Mouse (Mus musculus): ENCODE data around the gene Sptbn2. TPM values are rescaled to one million over a fixed set of nuclear protein-coding genes. Genes with fewer than 3 reads are reported as not detected.

Sptbn2 gene
- under 1 TPM; 0.19 to 0.22 TPM for total RNA-seq (2021)

DNA sequence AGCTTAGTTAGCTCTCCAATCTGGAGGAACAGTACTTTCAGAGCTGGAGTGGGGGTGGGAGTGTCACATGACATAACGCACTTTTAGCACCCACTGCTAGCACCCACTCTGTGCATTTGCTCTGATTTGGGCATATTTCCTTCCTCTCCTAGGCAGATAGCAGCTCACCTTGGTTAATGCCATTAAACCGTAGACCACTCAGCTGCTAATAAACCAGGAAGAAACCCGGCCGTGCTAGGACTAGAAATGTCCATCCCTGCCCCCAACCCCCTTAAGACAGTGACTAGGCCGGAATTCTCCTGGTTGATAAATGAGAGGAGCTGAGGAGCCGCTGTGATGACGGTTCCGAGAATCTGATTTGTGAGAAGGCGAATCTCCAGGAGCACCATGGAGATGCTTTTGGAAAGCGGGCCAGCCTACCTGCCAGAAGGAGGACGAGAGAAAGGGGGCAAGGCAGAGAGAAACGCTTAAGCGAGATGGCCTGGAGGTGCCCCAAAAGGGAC lies at the start of gene Sptbn2:
Gene Sptbn2, plus strand, starts transcription at position 70 of the 503 bp plus-strand sequence.
- DNase-seq = no peak
- intact Hi-C loops (cut with DNase I) = no loop called here

DNA sequence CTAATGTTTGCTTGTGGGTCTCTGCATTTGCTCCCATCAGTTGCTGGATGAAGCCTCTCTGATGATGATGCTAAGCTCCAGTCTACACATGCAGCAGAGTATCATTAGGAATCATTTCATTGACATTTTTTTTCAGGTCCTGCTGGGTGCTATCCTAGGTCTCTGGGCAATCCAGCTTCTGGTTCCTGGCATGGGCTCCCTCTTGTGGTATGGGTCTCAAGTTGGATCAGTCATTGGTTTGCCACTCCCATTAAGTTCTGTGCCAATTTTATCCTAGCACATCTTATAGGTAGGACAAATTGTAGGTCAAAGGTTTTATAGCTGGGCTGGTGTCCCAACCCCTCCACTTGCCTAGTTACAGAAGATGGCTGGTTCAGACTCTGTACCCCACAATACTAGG lies 44.2 kb upstream of the Sptbn2 start:
- intact Hi-C loops (cut with DNase I) = no loop called here
- DNase-seq = no peak

DNA sequence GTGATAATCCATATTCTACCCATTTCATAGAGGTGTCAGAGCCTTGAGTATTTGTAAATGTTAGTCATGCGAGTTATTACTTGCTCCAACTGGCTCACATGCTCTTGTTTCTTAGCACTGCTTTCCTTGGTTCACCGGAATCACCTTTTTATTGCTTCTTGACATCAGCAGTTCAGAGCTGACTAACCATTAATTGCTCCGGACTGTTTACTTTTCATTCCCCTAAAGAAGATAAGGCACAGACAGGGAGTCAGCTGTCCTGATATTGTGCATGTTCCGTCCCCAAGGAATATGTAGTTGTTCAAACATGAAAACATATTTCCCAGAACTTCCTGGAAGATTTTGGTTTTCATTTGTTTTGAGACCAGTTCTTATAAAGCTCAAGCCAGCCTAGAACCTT lies 40.2 kb upstream of the Sptbn2 start:
- intact Hi-C loops (cut with DNase I) = no loop called here
- no peak for DNase-seq

DNA sequence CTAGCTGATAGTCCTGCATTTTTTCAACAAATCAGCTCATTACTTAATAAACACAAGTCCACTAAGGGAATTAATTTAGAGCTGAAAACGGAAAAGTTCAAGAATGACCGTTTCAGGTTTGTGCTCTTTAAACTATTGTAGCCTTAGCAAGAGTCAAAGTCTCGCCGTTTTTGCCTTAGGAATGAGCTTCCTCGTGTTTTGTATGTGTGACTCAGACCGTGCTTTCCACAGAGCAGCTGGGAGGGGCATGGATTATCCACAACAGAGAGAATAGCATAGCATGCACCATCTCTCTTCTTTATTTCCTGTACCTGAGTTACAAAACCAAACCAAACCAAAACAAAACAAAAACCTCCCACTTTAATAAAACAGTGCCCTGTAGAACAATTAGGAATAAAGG lies 38.6 kb upstream of the Sptbn2 start:
- intact Hi-C loops (cut with DNase I) = no loop called here

DNA sequence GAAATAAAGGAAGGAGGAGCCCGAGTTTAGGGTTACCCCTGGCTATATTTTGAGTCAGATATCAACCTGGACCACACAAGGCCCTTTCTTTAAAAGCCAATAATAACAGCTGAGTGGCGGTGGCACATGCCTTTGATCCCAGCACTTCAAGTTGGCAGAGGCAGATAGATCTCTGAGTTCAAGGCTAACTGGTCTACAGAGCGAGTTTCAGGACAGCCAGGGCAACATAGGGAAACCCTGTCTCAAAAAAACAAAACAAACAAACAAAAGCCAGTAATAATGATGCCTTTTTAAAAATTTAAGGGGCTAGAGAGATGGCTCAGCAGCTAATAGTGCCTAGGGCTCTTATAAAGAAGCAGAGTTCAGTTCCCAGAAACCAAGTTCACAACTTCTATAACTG lies 16.6 kb upstream of the Sptbn2 start:
- intact Hi-C loops (cut with DNase I) = no loop called here
- DNase-seq = no peak

More for the DNA sequence above, 38.6 kb upstream of the Sptbn2 start:
- DNase-seq = no peak

DNA sequence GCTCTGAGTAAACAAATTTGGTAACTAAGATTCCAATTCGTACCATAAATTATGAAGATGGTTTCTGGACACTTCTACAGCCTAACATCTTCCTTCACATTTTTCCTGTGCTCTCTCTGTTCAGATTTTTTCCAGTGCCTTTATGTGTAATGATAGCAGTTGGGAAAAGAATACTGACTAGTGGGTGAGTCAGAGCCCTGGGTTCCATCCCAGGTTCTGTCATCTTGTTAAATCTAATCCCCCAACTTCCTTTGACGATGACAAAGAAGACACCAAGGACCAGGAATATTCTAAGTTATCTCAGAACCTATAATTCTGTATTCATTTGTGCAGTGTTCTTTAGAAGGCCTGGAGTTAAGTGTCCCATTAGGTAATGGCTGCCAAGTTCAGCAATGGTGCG lies 13.8 kb upstream of the Sptbn2 start:
- intact Hi-C loops (cut with DNase I) = no loop called here

DNA sequence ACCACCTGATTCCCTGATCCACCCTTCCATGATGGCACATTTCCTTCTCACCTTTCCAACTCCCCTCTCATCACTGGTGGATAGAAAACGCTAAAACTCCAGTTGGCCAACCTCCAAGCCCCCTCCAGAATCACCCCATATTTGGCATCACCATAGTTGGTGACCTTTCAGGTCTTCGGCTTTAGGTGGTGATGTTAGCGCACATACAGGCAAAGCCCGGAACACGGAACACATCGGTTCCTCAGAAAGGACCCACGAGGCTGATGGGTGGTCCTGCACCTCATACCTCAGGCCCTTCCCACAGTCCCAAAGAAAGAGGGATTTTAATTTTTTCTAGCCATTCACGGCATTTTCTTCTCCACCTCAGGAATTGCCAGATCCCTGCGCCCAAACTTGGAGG lies 13.2 kb upstream of the Sptbn2 start:
- DNase-seq = no peak
- intact Hi-C loops (cut with DNase I) = no loop called here

More for the DNA sequence above, 13.8 kb upstream of the Sptbn2 start:
- DNase-seq = no peak

DNA sequence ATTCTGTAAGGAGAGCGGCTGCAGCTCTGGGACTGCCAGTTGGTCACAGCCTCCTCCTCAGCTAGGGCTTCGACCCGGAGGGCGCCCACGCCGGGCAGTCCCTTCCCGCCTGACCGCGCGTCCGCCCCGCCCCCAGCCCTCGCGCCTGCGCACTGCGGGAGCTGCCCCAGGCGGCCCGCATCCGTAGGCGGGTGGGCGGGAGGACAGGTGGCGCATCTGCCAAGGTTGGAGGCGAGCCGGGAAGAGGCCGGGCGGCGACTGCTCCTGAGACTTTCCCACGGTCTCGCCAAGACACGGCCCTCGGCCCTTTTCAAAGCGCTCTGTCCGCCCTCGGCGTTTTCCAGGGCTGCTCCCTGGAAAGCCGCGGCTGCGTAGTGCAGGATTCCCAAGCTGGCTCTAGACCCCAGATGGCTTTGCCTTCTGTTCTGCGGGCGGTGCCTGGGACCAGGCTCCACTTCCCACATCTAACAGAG lies 12.7 kb upstream of the Sptbn2 start, which contains the start of gene Gm960:
Gene Gm960, minus strand, starts transcription at position 464 of the 473 bp plus-strand sequence.
- peak; percentile 57 to 66 for DNase-seq
- intact Hi-C loops (cut with DNase I) = no loop called here

DNA sequence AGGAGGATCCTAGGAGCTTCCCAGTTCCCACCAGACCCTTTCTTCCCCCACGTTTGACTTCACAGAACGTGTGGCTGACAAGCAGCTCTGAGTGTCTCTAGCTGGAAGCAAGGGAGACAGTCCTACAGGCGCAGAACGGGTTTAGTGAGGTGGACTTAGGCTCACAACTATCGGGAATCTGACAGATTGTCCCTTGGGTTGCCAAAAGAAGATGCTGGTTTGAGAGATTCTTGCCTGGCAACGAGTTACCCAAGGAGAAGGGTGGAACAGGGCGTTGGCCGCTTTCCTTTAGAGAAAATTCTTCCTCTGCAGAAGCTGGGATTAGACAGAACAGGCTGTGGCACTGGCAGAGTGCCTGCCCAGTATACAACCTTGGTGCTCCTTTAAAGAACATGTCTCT lies 12.1 kb upstream of the Sptbn2 start:
- intact Hi-C loops (cut with DNase I) = no loop called here

DNA sequence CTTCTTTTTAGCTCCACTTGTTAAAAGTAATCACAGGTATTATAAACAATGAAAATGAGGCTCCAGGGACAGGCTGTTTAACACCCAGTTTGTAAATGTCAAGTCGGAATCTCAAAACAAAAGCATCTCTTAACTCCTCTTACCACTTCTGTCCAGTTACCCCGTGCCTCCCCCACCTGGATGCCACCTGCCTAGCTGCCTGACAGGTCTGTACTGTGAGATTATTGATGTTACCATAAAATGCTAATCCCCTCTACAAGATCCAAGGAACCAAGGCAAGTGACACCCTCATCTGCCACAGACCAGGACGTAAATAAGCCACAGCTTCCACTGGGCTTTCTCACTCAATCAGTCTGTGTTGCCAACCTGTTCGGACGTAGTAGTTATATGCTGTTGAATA lies 11.1 kb upstream of the Sptbn2 start:
- intact Hi-C loops (cut with DNase I) = no loop called here

More for the DNA sequence above, 12.1 kb upstream of the Sptbn2 start:
- no peak for DNase-seq

DNA sequence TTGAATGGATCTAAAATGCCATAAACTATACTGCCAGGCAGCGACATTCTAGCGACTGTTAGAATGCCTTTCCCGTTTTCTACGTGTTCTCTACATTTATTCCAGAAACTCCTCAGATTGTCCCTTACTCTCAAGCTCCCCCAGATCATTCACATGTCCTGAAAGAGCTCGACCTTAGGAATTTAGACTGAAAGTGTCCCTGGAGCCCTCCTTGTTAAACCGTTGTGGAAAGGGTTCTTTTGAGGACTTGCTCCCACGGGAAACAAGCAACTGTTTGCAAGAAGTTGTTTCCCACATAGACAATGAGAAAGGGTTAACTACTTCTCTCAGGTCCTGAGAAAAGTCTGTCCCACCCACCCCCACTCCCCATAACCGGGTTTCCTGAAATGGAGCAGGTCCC lies 10.3 kb upstream of the Sptbn2 start:
- intact Hi-C loops (cut with DNase I) = no loop called here
- DNase-seq = no peak

More for the DNA sequence above, 11.1 kb upstream of the Sptbn2 start:
- DNase-seq = no peak

DNA sequence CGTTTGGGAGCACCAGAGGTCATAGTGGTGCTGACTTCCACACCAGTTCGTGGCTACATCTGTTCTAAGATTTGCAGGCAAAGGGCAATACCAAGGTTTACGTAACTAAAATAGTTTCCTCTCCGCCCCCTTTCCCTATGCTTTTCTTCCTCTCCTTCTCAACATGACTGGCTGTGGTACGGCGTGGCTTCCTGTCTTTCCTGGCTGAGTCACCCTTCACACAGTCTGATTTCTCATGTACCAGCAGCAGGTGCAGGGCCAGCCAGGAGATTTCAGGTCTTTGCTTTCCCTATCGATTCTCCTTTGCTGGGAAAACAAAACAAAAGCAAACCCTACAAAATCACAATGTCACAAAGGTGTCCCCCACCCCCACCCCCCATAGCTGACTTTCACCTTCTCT lies 9.7 kb upstream of the Sptbn2 start:
- intact Hi-C loops (cut with DNase I) = no loop called here
- no peak for DNase-seq

DNA sequence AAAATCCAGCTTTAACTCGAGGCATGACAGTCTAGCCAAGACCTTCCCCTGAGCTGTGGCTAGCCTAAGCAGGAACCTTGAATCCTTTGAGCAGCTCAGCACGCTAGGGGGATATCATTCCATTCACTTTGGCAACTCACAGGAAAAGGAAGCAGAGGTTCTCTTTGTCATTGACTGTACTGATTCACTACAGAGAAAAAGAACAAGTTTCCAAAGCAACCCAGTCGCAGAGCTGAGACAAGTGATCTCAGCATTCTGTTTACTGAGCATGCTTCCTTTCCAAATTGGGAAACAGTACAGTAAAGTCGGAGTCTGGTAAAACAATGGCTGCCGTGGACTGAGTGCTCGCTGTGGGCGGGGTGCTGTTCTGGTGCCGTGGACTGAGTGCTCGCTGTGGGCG lies 2.2 kb upstream of the Sptbn2 start:
- no peak for DNase-seq
- intact Hi-C loops (cut with DNase I) = no loop called here

DNA sequence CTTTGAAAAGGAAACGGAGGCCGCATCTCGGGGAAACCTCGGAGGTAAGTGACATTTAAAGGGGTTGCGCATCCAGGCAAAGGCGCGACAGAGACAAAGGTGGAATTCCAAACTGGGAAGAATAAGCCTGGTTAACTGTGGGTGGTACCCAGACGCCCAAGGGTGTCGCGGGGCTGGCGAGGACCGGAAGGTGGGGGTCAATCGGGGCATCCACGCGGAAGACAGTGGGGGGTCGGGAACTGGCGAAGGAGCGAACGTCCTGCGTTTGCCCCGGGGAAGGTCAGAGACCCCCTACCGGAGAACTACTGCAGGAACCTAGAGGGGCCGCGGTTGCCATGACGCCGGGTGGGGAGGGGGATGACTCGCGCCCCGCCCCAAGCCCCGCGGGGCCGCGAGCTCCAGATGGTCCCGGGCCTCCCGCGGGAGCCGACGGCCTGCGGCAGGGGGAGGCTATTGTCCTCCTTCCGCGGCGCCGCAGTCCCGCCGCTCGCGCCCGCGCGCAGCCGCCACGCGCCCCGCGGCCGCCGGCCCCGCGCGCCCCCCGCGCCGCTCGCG lies 711 bp downstream of the Sptbn2 start:
- intact Hi-C loops (cut with DNase I) = no loop called here
- DNase-seq = no peak

DNA sequence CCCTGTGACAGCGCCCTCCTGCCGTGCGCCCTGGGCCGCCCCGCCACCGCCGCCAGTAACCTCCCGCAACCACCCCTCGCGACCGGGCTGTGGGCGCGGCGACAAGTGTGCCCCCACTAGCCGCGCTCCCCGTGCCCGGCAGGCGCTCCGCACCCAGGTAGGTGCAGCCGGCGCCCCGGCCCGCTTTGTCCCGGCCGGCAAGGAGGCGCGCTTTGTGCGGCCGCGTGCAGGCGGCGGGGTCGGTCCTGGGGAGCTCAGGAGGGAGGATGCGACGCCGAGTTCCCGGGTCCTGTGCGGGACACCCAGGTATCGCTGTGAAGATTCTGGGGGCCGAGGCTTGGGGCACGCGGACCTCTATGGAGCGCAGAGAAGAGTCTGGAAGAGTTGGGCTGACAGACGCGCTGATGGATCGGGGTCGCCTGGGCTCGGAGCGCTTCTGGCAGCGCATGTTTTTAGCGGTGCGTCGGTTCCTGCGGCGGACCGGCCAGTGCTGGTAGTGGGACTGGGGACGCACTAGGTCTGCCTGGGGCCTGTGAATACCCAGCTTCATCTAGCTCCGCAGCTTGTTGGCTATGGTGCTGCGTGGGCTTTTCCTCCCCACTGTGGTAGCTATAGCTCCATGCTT lies 1.3 kb downstream of the Sptbn2 start:
- no peak for DNase-seq
- intact Hi-C loops (cut with DNase I) = no loop called here

DNA sequence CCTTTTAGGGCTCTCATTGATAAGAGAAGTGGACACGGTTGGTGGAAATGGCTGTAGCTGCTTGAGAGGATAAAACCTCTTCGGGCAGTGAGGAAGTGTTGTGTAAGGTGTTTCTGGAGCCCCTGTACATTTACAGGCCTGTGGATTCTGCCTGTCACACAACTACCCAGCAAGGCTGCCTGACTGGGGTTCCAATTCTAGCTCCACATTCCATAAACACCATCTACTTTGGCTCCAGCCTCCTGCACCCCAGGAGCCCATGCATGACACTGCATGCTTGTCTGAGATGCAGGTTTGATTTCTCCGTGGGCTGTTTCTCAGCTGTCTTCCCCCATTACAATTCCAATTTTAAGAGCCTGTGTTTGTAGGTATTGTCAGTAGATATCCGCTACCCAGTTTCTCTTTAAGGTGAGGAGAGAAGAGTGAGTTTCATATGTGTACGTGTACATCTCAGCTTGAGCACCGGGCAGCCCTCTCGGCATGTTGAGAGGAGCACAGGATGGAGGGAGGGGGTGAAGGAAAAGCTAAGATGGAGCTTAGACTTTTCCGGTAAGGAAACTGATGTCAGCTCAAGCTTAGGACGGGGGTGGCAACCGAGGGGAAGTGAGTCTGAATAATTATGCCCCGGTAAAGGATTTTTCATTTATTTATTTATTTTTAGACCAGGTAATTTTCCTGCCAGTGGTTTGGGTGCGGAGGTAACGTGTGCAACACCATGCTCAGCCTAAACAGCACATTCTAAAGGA lies 2.0 kb downstream of the Sptbn2 start:
- intact Hi-C loops (cut with DNase I) = no loop called here
- DNase-seq = no peak

DNA sequence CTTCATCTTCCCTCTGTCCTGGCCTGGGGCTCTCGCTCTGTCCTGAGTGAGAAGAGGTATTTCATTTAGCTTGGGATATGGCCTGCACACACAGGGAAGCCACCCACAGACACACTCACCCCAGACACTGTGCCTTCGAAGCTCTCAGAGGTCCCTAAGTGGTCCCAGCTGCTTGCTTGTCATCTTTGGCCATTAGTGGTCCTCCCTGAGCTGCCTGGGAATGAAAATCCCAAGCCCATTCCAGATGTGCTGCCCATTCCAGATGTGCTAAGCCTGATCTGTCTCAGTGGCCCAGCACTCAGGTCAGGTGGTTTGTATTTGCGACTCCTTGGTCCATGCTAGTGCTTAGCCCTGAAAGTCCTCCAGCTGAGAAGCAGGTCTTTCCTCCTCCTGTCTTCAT lies 2.9 kb downstream of the Sptbn2 start:
- intact Hi-C loops (cut with DNase I) = no loop called here

DNA sequence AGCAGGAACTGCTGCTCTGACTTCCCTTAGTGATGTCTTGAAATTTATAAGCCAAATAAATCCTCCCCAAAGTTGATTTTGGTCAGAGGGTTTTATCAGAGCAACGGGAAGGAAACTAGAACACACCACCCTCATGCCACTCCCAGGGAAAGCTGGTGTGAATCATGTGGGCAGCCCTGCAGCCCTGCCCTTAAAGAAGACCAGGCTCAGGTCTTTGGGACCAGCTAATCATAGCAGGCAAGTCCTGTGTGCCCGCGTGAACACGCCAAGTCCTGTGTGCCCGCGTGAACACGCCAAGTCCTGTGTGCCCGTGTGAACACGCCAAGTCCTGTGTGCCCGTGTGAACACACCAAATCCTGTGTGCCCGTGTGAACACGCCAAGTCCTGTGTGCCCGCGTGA lies 5.8 kb downstream of the Sptbn2 start:
- no peak for DNase-seq
- intact Hi-C loops (cut with DNase I) = no loop called here

More for the DNA sequence above, 2.9 kb downstream of the Sptbn2 start:
- no peak for DNase-seq

DNA sequence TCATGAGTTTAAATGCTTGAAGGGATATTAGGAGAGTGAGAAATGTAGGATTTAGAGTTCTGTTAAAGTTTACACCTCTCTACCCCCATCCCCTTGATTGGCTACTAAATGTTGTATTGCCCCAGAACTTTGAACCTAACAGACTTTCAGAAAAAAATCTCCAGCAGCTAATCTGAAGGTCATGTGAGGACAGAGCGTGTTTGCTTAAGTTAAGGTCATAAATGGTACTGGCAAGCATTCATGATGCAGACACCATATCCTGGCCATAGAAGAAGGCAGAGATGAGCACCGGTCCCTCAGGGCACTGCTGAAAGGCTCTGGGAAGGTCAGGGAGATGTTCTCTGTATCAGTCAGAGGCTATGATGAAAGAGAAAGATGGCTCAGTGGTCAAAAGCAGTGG lies 6.3 kb downstream of the Sptbn2 start:
- DNase-seq = no peak
- intact Hi-C loops (cut with DNase I) = no loop called here

DNA sequence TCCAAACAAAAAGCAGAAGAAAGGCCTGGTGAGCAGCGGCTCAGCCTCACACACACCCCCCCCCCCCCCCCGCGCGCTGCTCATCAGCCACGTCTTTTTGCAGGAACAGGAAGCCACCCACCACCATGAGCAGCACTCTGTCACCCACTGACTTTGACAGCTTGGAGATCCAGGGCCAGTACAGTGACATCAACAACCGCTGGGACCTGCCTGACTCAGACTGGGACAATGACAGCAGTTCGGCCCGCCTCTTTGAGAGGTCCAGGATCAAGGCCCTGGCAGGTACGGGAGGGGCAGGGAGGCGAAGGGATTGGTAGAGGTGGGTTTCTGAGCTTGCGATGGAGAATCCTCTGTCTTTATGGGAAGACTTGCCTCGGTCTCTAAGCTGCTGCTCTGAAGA lies 7.7 kb downstream of the Sptbn2 start:
- intact Hi-C loops (cut with DNase I) = no loop called here
- no peak for DNase-seq

DNA sequence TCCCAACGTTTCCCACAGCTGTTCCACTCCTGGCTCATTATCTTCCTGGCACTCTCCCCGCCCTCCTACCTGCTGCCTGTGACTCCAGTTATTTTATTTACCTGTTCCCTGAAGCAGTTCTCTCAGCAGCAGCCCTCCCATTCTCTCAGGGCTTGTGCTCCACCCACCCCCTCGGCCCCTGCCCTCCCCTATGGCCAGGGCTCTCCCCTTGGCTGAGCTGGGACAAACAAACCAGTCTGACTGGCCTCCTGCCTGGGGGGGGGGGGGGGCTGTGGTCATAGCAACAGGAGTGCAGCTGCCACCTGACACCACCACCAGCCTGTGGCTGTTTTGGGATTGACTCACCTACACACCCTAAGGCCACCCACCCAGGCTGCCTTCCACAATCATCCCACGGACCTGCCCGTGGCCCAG lies 8.4 kb downstream of the Sptbn2 start:
- no peak for DNase-seq
- intact Hi-C loops (cut with DNase I) = no loop called here

DNA sequence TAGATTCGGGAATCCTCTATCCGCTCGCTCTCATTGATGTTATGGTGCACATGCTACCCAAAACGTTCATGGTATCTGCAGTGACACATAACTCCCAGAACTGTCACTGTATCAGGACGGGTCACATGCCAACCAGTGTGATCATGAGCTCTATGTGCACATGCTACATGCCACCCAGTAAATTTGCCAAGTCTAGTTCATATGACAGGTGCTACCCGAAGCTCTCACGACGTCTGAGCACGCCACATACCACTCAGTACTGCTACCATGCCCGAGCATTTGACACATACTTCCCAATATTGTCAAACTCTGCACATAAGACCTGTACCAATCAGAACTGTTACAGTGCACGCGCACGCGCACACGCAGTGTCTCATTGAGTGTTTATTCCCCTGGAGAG lies 9.1 kb downstream of the Sptbn2 start:
- DNase-seq = no peak
- intact Hi-C loops (cut with DNase I) = no loop called here

Data from heart, postnatal 36 days (tissue).